Mouse (Mus musculus) lung, postnatal 14 days (tissue): ENCODE results near the gene Gsto1.

ENCODE experiments used
- DNase-seq: peaks from one replicate; pipeline ENCODE4 v3.0.0; 2021

Gene Gsto1

DNA sequence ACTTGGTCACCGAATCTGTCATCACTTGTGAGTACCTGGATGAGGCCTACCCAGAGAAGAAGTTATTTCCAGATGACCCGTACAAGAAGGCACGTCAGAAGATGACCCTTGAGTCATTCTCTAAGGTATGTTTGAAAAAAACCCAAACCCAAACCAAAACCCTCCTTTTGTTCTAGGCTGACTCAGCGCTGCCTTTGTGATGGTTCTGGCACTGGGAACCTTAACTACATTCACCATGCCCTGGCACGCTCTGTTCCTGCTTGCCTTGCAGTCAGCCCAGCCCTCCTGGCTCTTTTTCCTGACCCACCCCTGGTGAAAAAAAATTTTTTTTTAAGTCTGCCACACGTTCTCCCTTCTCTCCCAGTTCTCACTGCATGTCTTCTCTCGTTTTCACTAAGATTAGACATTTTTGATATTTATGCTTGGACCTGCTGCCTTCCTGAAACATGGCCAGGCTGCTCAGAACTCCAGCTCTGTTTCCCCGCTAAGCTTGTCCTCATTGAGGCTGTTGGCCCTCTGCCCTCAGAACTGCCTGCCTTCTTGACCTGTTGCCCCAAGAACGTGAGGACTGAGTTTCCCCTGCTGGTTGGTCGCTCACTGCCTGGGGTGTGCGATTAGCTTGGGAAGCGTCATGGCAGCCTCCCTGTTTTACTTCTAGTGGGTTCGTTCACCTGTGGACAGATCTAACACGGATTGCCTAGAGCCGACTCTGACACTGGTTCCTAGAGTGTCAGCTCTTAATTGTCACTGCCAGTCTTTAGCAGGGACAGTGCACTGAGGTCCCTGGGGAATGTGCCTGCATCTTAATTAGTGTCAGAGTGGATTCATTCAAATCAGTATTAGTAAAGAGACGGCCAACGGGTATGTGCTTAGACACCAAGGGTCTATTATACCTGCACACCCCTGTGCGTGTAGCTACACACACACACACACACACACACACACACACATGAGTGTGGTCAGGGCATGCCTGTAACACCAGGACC is 3.5 kb downstream of the Gsto1 start:
- peak; percentile 78 for DNase-seq

DNA sequence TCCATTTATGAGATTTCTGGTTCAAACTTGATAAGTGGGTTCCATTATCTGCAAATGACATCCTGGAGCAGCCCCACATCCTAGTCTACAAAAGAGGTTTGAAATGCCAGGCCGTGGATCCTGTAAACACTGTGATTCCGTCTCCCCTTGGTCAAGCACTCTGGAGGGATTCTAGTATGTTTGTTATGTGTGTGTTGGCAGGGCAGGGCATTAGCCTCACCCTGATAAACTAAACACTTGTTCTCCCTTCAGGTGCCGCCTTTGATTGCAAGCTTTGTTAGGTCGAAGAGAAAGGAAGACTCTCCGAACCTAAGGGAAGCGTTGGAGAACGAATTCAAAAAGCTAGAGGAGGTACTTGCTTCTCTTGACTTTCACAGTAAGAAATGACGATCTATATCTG is 4.4 kb downstream of the Gsto1 start:
- no peak for DNase-seq

DNA sequence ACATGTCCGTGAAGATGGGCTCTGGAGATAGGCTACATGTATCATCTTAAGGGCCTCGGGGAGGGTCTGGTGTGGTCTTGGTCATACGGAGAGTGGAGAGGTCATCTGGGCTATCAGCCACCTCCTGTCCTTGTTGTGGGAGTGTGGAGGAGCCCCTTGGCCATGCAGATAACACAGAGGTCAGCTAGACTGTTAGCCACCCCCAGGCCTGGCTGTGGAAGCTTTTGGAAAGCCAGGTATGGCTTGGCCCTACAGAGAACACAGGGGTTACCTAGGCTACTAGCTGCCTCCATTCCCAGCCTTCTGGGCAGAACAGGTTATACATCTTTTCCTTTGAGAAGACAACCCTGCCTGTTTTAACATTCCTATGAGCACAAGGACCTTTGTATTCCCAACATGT is 7.8 kb downstream of the Gsto1 start:
- no peak for DNase-seq

DNA sequence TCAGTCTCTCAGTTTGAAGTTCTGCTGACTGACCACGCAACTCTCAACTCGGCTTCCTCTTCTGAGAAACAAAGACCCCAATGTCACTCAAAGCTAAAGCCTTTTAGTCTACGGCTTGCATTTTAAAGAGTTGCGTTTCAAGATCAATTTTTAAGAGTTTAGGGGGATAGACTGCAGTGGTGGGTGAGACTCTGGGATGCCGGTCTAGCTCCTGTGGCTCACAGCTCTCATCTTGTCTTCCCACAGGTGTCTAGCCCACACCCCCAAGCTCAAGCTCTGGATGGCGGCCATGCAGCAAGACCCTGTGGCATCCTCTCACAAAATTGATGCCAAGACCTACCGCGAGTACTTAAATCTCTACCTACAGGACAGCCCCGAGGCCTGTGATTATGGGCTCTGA is 9.3 kb downstream of the Gsto1 start:
- no peak for DNase-seq

DNA sequence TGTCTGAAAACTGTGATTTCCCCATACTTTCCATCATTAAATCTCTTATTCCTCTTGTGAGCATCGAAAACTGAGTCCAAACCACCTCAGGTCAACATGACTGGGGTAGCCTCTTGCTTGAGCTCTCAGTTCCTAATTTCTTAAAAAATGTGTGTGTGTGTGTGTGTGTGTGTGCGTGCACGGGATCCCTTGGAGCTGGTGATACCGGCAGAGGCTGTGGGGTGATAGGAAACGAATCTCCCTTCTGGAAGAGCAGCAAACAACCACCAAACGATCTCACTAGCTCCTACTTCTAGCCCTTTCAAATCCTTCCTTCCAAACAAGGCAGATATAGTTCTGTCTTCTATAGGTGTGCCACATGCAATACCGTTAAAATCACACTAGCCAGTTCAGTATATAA is 10.0 kb downstream of the Gsto1 start:
- no peak for DNase-seq

DNA sequence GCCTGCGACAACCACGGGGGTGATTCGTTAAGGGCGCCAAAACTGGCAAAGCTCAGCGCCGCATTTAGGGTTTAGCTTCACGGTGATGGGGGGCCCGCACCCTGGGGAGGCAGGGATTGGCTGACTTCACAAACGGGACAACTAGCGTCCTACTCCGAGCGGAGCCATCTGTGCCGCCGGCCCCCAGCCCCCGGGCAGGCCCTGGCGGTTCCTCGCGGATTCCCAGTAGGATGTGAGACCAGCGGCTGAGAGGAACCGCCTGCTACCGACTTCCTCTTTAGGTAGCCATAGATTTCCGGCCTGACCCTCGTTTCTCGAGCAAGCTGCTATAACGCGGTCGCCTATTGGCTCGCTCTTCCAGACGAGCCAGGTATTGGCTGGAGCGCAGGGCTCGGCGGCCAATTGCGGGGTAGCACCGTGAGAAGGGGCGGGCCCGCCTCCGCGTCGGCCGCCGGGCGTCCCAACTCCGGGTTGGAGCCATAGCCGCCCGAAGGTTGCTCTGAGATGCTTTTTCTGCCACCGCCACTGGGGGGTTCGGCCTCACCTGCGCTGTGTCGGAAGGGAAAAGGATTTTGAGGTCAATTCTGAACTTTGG is 10.7 kb downstream of the Gsto1 start, which contains the start of gene Gsto2:
Gene Gsto2, plus strand, starts transcription at position 182 of the 595 bp plus-strand sequence.
- DNase-seq: peak; percentile 93

DNA sequence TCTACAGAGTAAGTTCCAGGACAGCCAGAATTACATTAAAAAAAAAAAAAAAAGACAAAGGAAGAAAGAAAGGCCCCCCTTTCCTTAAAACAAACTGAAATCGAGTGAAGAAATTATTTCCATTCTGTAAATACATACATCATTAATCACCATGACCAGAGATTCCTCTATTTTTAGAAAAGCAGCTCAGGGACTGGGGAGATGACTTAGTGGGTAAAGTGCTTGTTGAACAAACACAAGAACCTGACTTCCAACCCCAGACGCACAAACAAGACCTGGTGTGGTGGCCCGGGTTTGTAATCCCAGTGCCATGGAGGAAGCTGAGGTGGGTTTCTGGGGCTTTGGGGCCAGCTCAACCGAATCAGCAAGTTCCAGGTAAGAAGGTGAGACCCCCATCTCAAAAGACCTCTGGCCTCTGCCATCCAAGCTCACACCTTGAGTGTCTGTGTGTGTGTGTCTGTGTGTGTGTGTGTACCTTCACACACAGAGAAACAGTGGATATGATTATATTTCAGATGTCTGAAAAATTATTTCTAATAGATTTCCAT is 12.9 kb downstream of the Gsto1 start:
- DNase-seq: no peak

DNA sequence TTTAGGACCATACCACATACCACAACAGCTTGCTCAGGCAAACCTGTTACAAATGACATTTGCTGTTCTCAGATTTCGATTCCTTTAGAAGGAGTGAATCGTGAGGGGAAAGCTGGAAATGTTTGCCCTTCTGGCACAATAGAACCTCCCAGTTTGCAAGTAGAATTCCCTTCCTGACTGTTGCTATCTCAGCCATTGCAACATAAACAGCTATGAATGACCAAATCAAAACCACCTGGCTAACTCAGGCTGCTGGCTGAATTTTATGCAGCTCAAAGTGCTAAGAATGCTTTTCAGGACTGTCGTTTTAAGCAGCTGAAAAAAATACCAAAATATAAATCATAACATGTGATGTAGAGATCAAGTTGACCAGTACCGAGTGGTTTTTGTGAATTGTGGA is 14.2 kb downstream of the Gsto1 start:
- no peak for DNase-seq

DNA sequence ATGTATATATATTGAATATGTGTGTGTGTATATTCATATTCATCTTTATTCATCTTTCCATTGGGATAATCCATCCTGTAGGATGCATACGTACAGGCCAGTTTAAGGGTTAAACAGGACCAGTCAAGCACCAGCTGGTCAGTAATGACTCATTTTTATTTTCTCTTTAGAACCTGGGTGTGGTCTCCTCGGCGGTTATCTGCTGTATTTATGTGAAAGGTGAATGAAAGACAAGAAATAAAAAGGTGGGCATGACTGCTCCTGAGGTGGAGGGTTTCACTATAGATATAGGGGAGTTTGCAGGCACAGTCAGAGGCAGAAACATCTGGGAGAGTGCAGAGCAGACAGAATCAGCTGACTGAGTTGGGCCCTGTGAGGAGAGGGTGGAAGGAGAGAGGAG is 14.7 kb downstream of the Gsto1 start:
- DNase-seq: no peak

DNA sequence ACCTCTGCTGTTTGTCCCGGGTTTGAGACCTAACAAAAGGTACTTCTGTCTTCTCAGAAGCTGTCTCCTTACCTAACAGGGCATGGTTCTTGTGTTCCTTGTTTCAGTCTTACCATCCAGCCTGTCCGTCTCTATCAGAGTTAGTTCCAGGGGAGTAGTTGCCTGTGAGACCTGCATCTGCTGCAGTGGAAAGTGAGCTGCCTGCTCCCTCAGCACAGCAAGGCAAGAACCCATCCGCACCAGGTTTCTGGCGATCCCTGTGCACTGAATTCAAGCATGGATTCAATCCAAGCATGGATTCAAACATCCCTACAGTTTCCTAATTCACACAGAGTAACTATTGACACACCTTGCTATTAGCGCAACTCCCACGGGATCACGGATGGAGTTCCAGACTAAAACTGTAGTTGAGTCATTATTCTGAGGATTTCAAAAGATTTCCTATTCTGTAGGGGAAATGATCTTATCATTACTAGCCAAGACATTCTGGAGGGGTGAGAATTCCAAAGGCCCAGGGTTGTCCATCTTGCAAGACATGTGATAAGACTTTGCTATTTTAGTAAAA is 15.4 kb downstream of the Gsto1 start:
- no peak for DNase-seq

DNA sequence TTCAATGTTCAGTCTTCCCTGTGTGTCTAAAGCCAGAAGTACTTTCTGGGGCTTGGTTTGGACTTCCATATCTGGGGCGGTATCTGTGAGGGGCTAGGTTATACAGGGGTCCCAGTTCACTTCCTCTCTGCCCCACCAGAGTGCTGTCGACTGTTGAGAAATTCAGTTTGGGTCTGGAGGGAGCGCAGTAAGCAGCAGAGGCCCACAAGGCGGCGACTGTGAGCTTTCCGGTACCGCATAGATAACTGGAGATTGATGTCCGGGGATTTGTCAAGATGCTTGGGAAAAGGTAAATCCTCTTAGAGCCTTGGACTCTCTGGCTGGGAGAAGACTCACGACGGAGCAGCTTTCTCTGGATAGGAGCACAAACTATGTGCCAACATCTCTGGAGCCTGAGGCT is 16.7 kb downstream of the Gsto1 start:
- DNase-seq: no peak

DNA sequence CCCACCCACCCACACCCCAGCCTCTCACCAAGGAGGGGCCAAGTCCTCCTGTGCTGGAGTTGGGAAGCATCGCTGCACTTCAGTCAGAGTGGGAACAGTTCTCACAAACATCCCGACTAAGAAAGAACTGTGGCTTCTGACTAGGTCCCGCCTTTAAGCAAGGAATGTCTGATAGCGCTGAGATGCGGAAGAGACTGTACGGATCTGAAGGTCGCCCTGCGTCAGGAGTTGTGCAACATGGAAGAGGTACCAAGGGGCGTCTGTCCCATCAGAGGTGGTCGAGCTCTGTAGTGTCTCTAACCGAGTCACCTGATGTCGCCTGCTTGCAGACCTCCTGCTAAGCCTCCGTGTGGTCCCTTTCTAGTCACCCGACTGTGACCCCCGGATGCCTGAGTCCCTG is 21.5 kb downstream of the Gsto1 start:
- DNase-seq: no peak

DNA sequence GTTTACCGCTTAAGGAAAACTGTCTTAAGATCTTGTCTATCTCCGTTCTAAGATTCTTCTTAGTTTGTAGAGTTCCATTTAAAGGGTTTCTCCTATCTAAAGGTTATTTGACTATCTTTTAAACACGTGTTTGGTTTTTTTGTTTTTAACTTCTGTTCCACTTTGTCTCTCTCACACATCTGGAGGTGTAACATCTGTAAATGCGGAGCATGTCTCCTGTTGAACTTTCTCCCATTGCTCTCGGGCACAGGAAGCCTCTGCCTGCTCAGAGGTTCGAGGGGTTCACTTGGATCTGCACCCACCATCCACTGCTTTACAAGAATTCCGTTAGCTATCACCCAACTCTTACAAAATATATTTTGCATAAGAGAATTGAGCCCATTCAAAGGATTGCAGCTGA is 26.8 kb downstream of the Gsto1 start:
- no peak for DNase-seq

DNA sequence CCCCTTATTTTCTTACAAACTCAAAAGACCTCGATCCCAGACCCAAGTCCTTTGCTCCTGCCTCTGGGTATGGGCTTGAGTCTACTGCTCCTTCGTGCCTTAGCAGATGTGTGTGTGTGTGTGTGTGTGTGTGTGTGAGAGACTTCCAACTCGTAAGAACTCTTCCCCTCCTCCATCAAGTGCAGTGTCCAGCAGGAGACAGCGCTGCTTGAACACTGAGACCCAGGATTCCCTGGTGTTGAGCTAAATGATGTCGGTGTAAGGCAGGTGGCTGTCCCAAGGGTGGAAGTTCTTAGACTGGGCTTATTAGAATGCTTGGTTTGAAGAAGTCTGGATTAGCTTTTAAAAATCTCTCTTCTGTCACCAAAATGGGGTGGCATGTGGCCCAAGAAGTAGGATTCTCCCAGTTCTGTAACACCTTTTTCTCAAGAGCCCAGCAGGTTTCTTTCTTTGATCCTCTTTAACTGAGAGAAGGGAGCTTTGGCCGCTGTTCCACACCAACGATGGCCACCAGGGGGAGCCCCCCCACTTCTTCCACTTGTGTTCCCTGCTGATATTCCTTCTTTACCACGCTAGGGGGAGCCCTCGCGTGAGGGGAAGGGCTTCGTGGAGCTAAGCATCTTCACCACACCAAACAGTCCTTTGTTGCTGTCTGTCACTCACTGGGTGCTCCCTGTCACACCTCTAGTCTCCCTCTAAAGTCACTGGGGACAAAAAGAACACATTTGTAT is 27.5 kb downstream of the Gsto1 start:
- DNase-seq: peak; percentile 88

DNA sequence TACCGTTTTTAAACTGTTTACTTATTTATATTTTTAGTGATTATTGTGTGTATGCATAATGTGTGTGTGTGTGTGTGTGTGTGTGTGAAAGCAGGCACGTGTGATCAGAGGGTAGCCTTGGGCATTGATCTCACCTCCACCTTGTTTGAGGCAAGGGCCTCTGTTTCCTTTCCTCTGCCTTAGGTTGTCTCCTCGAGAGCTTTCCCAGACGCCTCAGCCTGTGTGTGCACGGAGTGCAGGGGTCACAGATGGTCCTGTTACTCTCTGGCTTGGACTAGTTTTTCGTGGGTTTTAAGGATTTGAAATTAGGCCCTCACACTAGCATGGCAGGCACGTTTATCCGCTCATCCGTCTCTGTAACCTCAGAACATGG is 28.1 kb downstream of the Gsto1 start:
- no peak for DNase-seq

DNA sequence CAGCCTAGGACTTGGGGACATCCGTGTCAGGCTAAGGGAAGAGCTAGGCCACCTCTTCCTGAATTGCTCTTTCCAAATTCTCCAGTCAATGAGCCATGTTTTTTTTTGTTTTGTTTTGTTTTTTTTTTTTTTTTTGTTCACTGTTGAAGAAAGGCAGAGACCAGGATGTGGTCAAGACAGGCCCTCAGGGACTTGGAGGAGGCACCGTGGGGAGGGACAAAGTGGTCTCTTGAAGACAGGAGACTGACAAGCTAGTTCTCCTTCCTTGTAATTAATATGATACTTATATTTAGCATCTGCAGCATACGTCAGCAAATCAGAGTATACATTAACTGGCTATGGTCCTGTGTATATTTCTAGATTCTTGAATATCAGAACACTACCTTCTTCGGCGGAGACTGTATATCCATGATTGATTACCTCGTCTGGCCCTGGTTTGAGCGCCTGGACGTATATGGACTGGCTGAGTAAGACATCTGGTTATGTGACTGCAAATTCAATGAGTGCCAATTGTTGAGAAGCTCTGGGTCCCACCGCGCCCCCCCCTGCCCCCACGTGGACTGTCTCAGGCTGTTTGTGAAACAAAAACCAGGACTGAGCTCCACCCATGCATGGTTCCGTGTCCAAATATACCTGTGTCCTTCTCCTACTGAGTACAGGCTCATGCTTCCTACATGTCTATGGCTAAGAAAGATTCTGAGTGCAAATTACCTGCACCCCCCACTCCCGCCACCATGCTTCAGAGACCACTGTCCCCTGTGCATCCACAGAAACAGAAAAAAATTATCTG is 29.7 kb downstream of the Gsto1 start:
- no peak for DNase-seq

DNA sequence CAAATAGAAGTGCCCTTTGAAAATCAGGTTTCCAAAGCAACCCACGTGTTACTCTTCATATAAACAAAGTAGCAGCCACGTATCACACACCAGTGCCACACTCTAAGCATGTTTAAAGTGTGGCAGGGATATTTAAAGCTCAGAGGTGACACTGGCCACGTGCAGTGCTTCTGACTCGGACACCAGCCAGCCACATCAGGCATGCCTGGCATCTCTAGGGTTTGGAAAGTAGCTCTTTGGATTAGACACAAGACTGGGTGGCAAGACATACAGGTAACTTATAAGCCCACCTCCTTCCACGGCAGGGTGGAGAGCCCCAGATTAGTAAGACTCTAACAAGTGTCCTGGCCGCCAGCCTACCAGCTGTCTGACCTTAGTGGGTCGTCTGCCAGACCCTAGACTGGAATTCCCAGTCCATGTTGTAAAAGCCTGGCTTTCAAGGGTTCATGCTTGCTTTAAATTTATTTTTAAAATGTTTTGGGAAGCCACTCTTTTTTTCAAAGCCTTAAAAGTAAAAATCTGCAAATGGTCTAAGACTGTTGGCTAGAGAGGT is 30.5 kb downstream of the Gsto1 start:
- DNase-seq: no peak

DNA sequence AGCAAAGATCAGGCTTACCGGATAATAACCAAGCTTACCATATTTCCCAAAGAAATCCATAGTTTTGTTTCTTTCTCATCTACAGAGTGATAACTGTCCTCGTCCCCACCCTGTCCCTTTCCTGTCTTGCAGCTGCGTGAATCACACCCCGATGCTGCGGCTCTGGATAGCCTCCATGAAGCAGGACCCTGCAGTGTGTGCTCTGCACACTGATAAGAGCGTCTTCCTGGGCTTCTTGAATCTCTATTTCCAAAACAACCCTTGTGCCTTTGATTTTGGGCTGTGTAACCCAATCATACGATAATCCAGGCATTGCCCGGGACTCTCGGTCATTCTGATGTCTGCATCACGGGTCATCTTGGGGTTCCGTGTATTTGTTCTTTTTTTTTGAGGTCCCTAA is 31.1 kb downstream of the Gsto1 start:
- no peak for DNase-seq

DNA sequence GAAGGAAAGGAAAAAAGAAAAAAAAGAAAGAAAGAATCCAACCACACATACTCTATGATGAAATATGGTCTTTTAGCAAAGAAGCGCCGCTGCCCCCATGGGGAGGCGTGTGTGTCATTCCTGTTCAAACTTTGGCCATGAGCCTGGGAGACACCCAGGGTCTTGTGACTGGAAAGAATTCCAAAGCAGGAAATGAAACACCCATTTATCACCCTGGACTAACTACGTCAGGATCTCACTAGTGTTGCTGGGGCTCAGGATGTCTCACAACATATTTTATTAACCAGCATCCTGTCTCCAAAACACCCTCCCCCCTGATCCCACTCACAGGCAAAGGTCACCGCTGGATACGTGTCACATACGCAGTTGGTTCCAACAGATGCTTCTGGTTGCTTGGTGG is 31.8 kb downstream of the Gsto1 start:
- peak; percentile 54 for DNase-seq

DNA sequence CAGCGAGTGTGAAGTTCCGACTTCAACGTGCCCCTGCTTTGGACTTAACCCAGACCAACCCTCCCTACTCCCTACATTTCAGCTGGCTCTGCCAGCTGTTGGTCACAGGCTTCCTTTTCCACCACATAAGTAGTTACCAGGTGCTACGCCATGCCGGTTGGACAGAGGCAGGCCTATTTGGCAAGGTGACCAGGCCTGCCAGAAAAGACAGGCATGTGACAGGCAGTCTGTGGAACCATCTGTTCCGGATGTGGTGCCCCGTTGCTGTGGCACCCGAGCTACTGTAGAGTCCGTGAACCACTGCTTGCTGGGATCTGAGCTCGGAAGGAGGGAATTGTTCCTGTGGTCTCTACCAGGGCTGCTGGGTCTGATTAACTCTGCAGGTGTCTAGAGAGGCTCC is 32.6 kb downstream of the Gsto1 start:
- no peak for DNase-seq

DNA sequence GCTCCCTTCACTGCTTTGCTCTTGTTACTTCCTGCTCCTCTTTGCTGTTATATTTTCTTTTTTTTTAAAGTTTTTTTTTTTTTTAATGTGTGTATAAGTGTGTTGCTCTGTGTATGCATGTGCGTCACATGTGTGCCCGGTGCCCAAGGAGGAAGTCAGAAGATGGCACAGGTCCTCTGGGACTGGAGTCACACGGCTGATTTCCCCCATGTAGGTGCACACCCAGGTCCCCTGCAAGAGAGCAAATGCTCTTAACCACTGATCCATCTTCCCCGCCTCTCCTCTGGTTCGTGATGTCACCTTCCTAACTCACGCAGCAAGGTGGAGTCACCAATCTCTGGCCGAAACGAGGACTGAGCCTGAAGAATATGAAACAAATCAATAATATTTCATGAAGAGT is 33.3 kb downstream of the Gsto1 start:
- no peak for DNase-seq
